Comparison of ENCODE assay signal across 21 mouse cellular contexts in the genomic region with DNA sequence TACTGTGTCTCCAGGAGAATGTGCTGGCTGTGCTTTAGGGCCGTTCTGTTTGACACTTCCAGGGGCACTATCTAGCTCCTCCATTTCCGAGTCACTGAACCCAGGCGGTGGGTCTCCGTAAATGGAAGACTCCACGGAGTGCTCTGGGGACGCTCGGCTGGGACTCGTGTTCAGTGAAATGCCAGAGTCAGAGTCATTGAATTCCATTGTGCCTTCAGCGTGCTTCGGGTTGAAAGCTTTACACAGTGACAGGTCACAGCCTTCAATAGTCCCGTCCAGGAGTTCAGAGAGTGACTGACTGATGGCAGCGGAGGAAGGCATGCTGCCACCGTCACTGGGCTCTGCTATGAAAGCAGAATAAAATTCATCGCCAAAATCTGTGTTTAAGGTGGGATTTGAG. TPM values are rescaled to one million over a fixed set of nuclear protein-coding genes. Genes with fewer than 3 reads are reported as not detected.
DNase-seq lines count a peak whose midpoint lies in the region; ATAC-seq and TF ChIP-seq lines count a peak whose summit lies in the region.
"Had no signal": no experiment of that assay in that cellular context is flagged by ENCODE, and none has a peak within 500 bp of the region (broad histone marks: within the 10 kb centered on the region; RNA-seq: fewer than 3 reads in every experiment).

No protein-coding gene starts in this region.

- H3K4me3 ChIP-seq in heart, embryonic 11.5 days (ENCODE audit: low read depth, low read length): no peak overlapping the region
- H3K4me3 ChIP-seq in heart, embryonic 15.5 days: no peak overlapping the region
- no peak overlapping the region for H3K4me3 ChIP-seq in hindbrain, embryonic 13.5 days
- H3K4me3 ChIP-seq in hindbrain, embryonic 14.5 days (replicated peaks; ENCODE audit: low read length): no peak overlapping the region
- H3K4me3 ChIP-seq in forebrain, postnatal 0 days (ENCODE audit: low read depth, low read length): no peak overlapping the region
- H3K4me3 ChIP-seq: embryonic facial prominence, embryonic 13.5 days; forebrain, embryonic 12.5 days; hindbrain, embryonic 15.5 days had no signal

- H3K4me2 ChIP-seq in heart, embryonic 11.5 days: no peak overlapping the region
- no peak overlapping the region for H3K4me2 ChIP-seq in heart, embryonic 15.5 days
- 0 out of 2 replicates have a peak overlapping the region, but pooled peaks have one; percentile 9 for H3K4me2 ChIP-seq in hindbrain, embryonic 13.5 days
- H3K4me2 ChIP-seq in hindbrain, embryonic 14.5 days (replicated peaks): no peak overlapping the region; the same call in 1 of the 2 replicates
- no peak overlapping the region for H3K4me2 ChIP-seq in forebrain, postnatal 0 days (ENCODE audit: low read depth)
- H3K4me2 ChIP-seq: embryonic facial prominence, embryonic 13.5 days; forebrain, embryonic 12.5 days; hindbrain, embryonic 15.5 days had no signal

- no peaks in the 10 kb centered on the region for H3K9me3 ChIP-seq in heart, embryonic 11.5 days (replicated peaks; ENCODE audit: control insufficient read depth, low read length)
- H3K9me3 ChIP-seq in heart, embryonic 15.5 days (replicated peaks): no peaks in the 10 kb centered on the region
- no peaks in the 10 kb centered on the region for H3K9me3 ChIP-seq in hindbrain, embryonic 13.5 days
- no peaks in the 10 kb centered on the region for H3K9me3 ChIP-seq in hindbrain, embryonic 14.5 days (ENCODE audit: control insufficient read depth, low read length)
- H3K9me3 ChIP-seq in forebrain, postnatal 0 days (ENCODE audit: low read length): no peaks in the 10 kb centered on the region
- H3K9me3 ChIP-seq: embryonic facial prominence, embryonic 13.5 days; forebrain, embryonic 12.5 days; hindbrain, embryonic 15.5 days had no signal

- no peaks in the 10 kb centered on the region for H3K27me3 ChIP-seq in heart, embryonic 11.5 days (ENCODE audit: control insufficient read depth, insufficient read depth, low read length)
- H3K27me3 ChIP-seq in heart, embryonic 15.5 days: no peaks in the 10 kb centered on the region
- no peaks in the 10 kb centered on the region for H3K27me3 ChIP-seq in hindbrain, embryonic 13.5 days
- no peaks in the 10 kb centered on the region for H3K27me3 ChIP-seq in hindbrain, embryonic 14.5 days (ENCODE audit: control insufficient read depth, insufficient read depth, low read length)
- H3K27me3 ChIP-seq in forebrain, postnatal 0 days (ENCODE audit: insufficient read depth, low read length): no peaks in the 10 kb centered on the region
- H3K27me3 ChIP-seq: CH12.LX; embryonic facial prominence, embryonic 13.5 days; forebrain, embryonic 12.5 days; hindbrain, embryonic 15.5 days had no signal

- WGBS in heart, embryonic 11.5 days (ENCODE audit: insufficient replicate concordance): 69% methylated on average over 14 of the region's 14 CpGs
- WGBS in heart, embryonic 15.5 days: 57% methylated on average over 14 of the region's 14 CpGs
- WGBS in hindbrain, embryonic 13.5 days: 51% methylated on average over 14 of the region's 14 CpGs
- 48% methylated on average over 14 of the region's 14 CpGs for WGBS in hindbrain, embryonic 14.5 days
- WGBS in forebrain, postnatal 0 days: 71% methylated on average over 14 of the region's 14 CpGs

- H3K4me1 ChIP-seq in heart, embryonic 11.5 days (ENCODE audit: control insufficient read depth, insufficient read depth, low read length): peaks cover 7% of the 10 kb centered on the region
- peaks cover 22% of the 10 kb centered on the region for H3K4me1 ChIP-seq in heart, embryonic 15.5 days (replicated peaks)
- H3K4me1 ChIP-seq in hindbrain, embryonic 13.5 days (replicated peaks): peaks cover 5% of the 10 kb centered on the region; the same call in 1 of the 2 replicates
- no peaks in the 10 kb centered on the region for H3K4me1 ChIP-seq in hindbrain, embryonic 14.5 days (replicated peaks; ENCODE audit: control insufficient read depth, insufficient read depth, low read length)
- H3K4me1 ChIP-seq in forebrain, postnatal 0 days (ENCODE audit: insufficient read depth): no peaks in the 10 kb centered on the region
- H3K4me1 ChIP-seq: forebrain, embryonic 12.5 days; hindbrain, embryonic 15.5 days had no signal

- no peak for ATAC-seq in heart, embryonic 11.5 days (replicated peaks; ENCODE audit: insufficient number of reproducible peaks, low FRiP score, low TSS enrichment)
- peak; percentile 51 for ATAC-seq in heart, embryonic 15.5 days (replicated peaks; ENCODE audit: insufficient number of reproducible peaks, insufficient read depth, low FRiP score, low read depth)
- no peak; the same call in 1 of the 2 replicates for ATAC-seq in hindbrain, embryonic 13.5 days (ENCODE audit: low FRiP score)
- no peak for ATAC-seq in hindbrain, embryonic 14.5 days (ENCODE audit: low FRiP score)
- no peak for ATAC-seq in forebrain, postnatal 0 days
- ATAC-seq: forebrain, embryonic 16.5 days had no signal

- peaks cover 10% of the 10 kb centered on the region for H3K36me3 ChIP-seq in heart, embryonic 11.5 days (ENCODE audit: control insufficient read depth, insufficient read depth, low read length)
- H3K36me3 ChIP-seq in heart, embryonic 15.5 days: peaks cover 31% of the 10 kb centered on the region
- peaks cover 7% of the 10 kb centered on the region for H3K36me3 ChIP-seq in hindbrain, embryonic 13.5 days
- no peaks in the 10 kb centered on the region for H3K36me3 ChIP-seq in hindbrain, embryonic 14.5 days (replicated peaks; ENCODE audit: control insufficient read depth, insufficient read depth)
- no peaks in the 10 kb centered on the region for H3K36me3 ChIP-seq in forebrain, postnatal 0 days (ENCODE audit: insufficient read depth)
- H3K36me3 ChIP-seq: hindbrain, embryonic 15.5 days had no signal

- intact Hi-C loops in heart, postnatal 10 days (cut with DNase I): no loop called here
- intact Hi-C loops in heart, postnatal 36 days (cut with DNase I): loop anchor here (2.0 kb wide), 1 partner anchor 14 kb away; no protein-coding TSS in a partner anchor

- no peak for DNase-seq in heart, postnatal 10 days
- DNase-seq in heart, postnatal 36 days: no peak
- DNase-seq in hindbrain, embryonic 14.5 days (ENCODE audit: low spot score): no peak
- DNase-seq in retina, embryonic 14.5 days (ENCODE audit: low spot score): peak; percentile 22
- DNase-seq in forebrain, postnatal 0 days: no peak
- DNase-seq: adrenal gland, postnatal 25 days; cerebellum, adult 18-20 months; cerebellum, adult 9-11 months; cerebellum, postnatal 36 days; gastrocnemius, postnatal 14 days; kidney, adult 11 months; kidney, adult 9 months had no signal

- no peak overlapping the region for H3K9ac ChIP-seq in heart, embryonic 11.5 days (ENCODE audit: low read depth, low read length)
- no peak overlapping the region for H3K9ac ChIP-seq in heart, embryonic 15.5 days
- no peak overlapping the region; the same call in 1 of the 2 replicates for H3K9ac ChIP-seq in hindbrain, embryonic 13.5 days
- no peak overlapping the region for H3K9ac ChIP-seq in hindbrain, embryonic 14.5 days
- no peak overlapping the region for H3K9ac ChIP-seq in forebrain, postnatal 0 days
- H3K9ac ChIP-seq: embryonic facial prominence, embryonic 13.5 days; forebrain, embryonic 12.5 days; hindbrain, embryonic 15.5 days had no signal

- peak overlapping the region; percentile 46 for H3K27ac ChIP-seq in heart, embryonic 11.5 days (ENCODE audit: low read depth, low read length)
- H3K27ac ChIP-seq in heart, embryonic 15.5 days: peak overlapping the region; percentile 64
- no peak overlapping the region for H3K27ac ChIP-seq in hindbrain, embryonic 13.5 days
- H3K27ac ChIP-seq in hindbrain, embryonic 14.5 days: no peak overlapping the region
- H3K27ac ChIP-seq in forebrain, postnatal 0 days (ENCODE audit: low read depth, low read length): no peak overlapping the region
- H3K27ac ChIP-seq: embryonic facial prominence, embryonic 13.5 days; forebrain, embryonic 12.5 days; hindbrain, embryonic 15.5 days; kidney, postnatal 0 days had no signal

- TF ChIP-seq CTCF in forebrain, postnatal 0 days (IDR thresholded peaks at IDR 0.05; ENCODE audit: low read depth): no peak

RNA-seq across cellular contexts. Expression of gene Hnrnpa3, which starts 17.5 kb away (rescaled TPM):
- polyA plus RNA-seq in heart, embryonic 11.5 days (2014; fragmentation: Nextera tagmentation; extraction: Ambion mirVana): 164 and 174 TPM in 2 replicates
- 100 to 1,000 TPM; 336 to 360 TPM for total RNA-seq in heart, postnatal 10 days (2021)
- 170 and 171 TPM in 2 replicates for polyA plus RNA-seq in heart, embryonic 15.5 days (2015; fragmentation: Nextera tagmentation; extraction: Ambion mirVana)
- 100 to 1,000 TPM; 137 to 165 TPM for total RNA-seq in heart, postnatal 36 days (2021)
- polyA plus RNA-seq in hindbrain, embryonic 13.5 days (2015; fragmentation: Nextera tagmentation; extraction: Ambion mirVana): 235 and 246 TPM in 2 replicates
- 135 and 140 TPM in 2 replicates for polyA plus RNA-seq in hindbrain, embryonic 14.5 days (2014; fragmentation: Nextera tagmentation; extraction: Ambion mirVana)
- 85.7 and 107 TPM in 2 replicates for total RNA-seq in forebrain, postnatal 0 days (2014; rRNA removed)
- 101 and 132 TPM in 2 replicates for polyA plus RNA-seq in forebrain, postnatal 0 days (2015; fragmentation: Nextera tagmentation; extraction: Ambion mirVana)

RNA-seq across cellular contexts. Expression of gene Nfe2l2, which starts 27.9 kb away (rescaled TPM):
- polyA plus RNA-seq in heart, embryonic 11.5 days (2014; fragmentation: Nextera tagmentation; extraction: Ambion mirVana): 46.7 and 48.7 TPM in 2 replicates
- 10 to 100 TPM; 63.5 to 64.6 TPM for total RNA-seq in heart, postnatal 10 days (2021)
- polyA plus RNA-seq in heart, embryonic 15.5 days (2015; fragmentation: Nextera tagmentation; extraction: Ambion mirVana): 49.4 and 52.0 TPM in 2 replicates
- 10 to 100 TPM; 66.7 to 70.2 TPM for total RNA-seq in heart, postnatal 36 days (2021)
- 12.9 and 13.6 TPM in 2 replicates for polyA plus RNA-seq in hindbrain, embryonic 13.5 days (2015; fragmentation: Nextera tagmentation; extraction: Ambion mirVana)
- 11.2 and 14.5 TPM in 2 replicates for polyA plus RNA-seq in hindbrain, embryonic 14.5 days (2014; fragmentation: Nextera tagmentation; extraction: Ambion mirVana)
- 7.6 and 7.7 TPM in 2 replicates for total RNA-seq in forebrain, postnatal 0 days (2014; rRNA removed)
- 12.6 and 14.1 TPM in 2 replicates for polyA plus RNA-seq in forebrain, postnatal 0 days (2015; fragmentation: Nextera tagmentation; extraction: Ambion mirVana)

Comparison
In these comparisons a context has a peak if more than half of its experiments do, and no peak if none do; other contexts are left out.
1. H3K27ac ChIP-seq: peak in heart, embryonic 11.5 days (single experiment) and heart, embryonic 15.5 days (single experiment); none in hindbrain, embryonic 13.5 days (single experiment), hindbrain, embryonic 14.5 days (single experiment) and forebrain, postnatal 0 days (single experiment).